Mouse (Mus musculus) myocyte (in vitro differentiated cells): ENCODE results near the gene Cnfn.

Experiments used
- SRF ChIP-seq: IDR thresholded peaks from one replicate; pipeline ENCODE4 v1.6.1; 2011; ENCODE audit warnings: low read depth; ENCODE audit not compliant: control insufficient read depth, insufficient read length
- USF1 ChIP-seq: IDR thresholded peaks from one replicate; pipeline ENCODE4 v1.6.1; 2011; ENCODE audit warnings: low read depth, mild to moderate bottlenecking, control low read depth, moderate library complexity

GRCm38 (mm10) chr7:25383891-25384290, 14.4 kb upstream of the Cnfn start:
- TF ChIP-seq SRF = no peak
- TF ChIP-seq USF1 = no peak
